Mouse (Mus musculus) kidney, embryonic 16.5 days (tissue): Measurements from ENCODE around the gene Fkbp2. TPM values are rescaled to one million over a fixed set of nuclear protein-coding genes. Genes with fewer than 3 reads are reported as not detected.

Experiments
- ATAC-seq: fragments of 200-750 bp; cut with Nextera tagmentation; 2 replicates; pipeline ENCODE4 v1.8.0; 2017; ENCODE audit warnings: moderate TSS enrichment; ENCODE audit not compliant: low FRiP score, low TSS enrichment
- H3K27ac ChIP-seq: fragments of 300-500 bp; sonication (generic); 2 replicates; pipeline ENCODE4 v1.5.1; 2014; ENCODE audit warnings: low read length
- H3K27me3 ChIP-seq: fragments of 300-500 bp; sonication (generic); 2 replicates; pipeline ENCODE4 v1.6.1; 2014; ENCODE audit warnings: low read length, control low read depth, mixed read lengths; ENCODE audit not compliant: insufficient read depth
- H3K36me3 ChIP-seq: fragments of 300-500 bp; sonication (generic); 2 replicates; pipeline ENCODE4 v1.6.1; 2014; ENCODE audit warnings: low read length, control low read depth, mixed read lengths; ENCODE audit not compliant: insufficient read depth
- H3K4me1 ChIP-seq: fragments of 300-500 bp; sonication (generic); 2 replicates; pipeline ENCODE4 v1.6.1; 2014; ENCODE audit warnings: low read length, control low read depth, mixed read lengths; ENCODE audit not compliant: insufficient read depth
- H3K4me2 ChIP-seq: fragments of 300-500 bp; sonication (generic); replicated peaks from 2 replicates; pipeline ENCODE4 v1.6.1; 2014; ENCODE audit warnings: low read depth, low read length
- H3K4me3 ChIP-seq: fragments of 300-500 bp; sonication (generic); 2 replicates; pipeline ENCODE4 v1.5.1; 2014; ENCODE audit warnings: mild to moderate bottlenecking, low read length
- H3K9ac ChIP-seq: fragments of 300-500 bp; sonication (generic); replicated peaks from 2 replicates; pipeline ENCODE4 v1.6.1; 2014; ENCODE audit warnings: low read length
- H3K9me3 ChIP-seq: fragments of 300-500 bp; sonication (generic); 2 replicates; pipeline ENCODE4 v1.6.1; 2016; ENCODE audit warnings: low read length, control low read depth
- WGBS: fragments of 180-500 bp; shearing (Covaris S2); extraction: QIAGEN DNeasy Blood & Tissue Kit; methylation state at CpG from one replicate; pipeline ENCODE4 v1.1.7; 2014; 5-methylcytosine and 5-hydroxymethylcytosine counted together
- polyA plus RNA-seq: library from polyadenylated mRNA; unstranded; fragments of >200 nt; fragmentation: Nextera tagmentation; extraction: Ambion mirVana; gene quantifications from 2 replicates; pipeline ENCODE4 v1.2.1, GENCODE M21; 2015

The Fkbp2 gene
- polyA plus RNA-seq = 139 and 150 TPM in 2 replicates

- WGBS = 2% methylated on average over 38 of the region's 38 CpGs
- Histone ChIP-seq H3K27me3 (no peaks in the 10 kb centered on the region), H3K9me3 (no peaks in the 10 kb centered on the region), H3K27ac (peak within 1 kb of the TSS; percentile 95), H3K9ac (peak within 1 kb of the TSS; percentile 88), H3K4me1 (peaks cover 41% of the 10 kb centered on the region), H3K4me2 (peak within 1 kb of the TSS; percentile 84), H3K4me3 (peak within 1 kb of the TSS; percentile 72), H3K36me3 (peaks cover 34% of the 10 kb centered on the region)
- peak; percentile 90 for ATAC-seq
Observed at GRCm38 (mm10) chr19:6980381-6981093, at the start of gene Fkbp2. Gene Fkbp2, minus strand, starts transcription at chr19:6980501.

- Histone ChIP-seq H3K27ac (no peak overlapping the region), H3K4me2 (no peak overlapping the region), H3K9me3 (no peaks in the 10 kb centered on the region), H3K4me1 (no peaks in the 10 kb centered on the region), H3K9ac (no peak overlapping the region), H3K36me3 (peaks cover 90% of the 10 kb centered on the region), H3K4me3 (no peak overlapping the region), H3K27me3 (no peaks in the 10 kb centered on the region)
- 96% methylated on average over 5 of the region's 5 CpGs for WGBS
- no peak for ATAC-seq
Observed at GRCm38 (mm10) chr19:7029531-7029930, 49.2 kb upstream of the Fkbp2 start.

- Histone ChIP-seq H3K27ac (no peak overlapping the region; the same call in 1 of the 2 replicates), H3K9me3 (no peaks in the 10 kb centered on the region), H3K4me2 (no peak overlapping the region), H3K4me1 (no peaks in the 10 kb centered on the region), H3K36me3 (peaks cover 51% of the 10 kb centered on the region), H3K27me3 (no peaks in the 10 kb centered on the region), H3K4me3 (no peak overlapping the region), H3K9ac (no peak overlapping the region)
- 43% methylated on average over 3 of the region's 3 CpGs for WGBS
- peak; percentile 57; the same call in 1 of the 2 replicates for ATAC-seq
Observed at GRCm38 (mm10) chr19:7020224-7020641, 39.9 kb upstream of the Fkbp2 start.

GRCm38 (mm10) chr19:7019191-7019590, 38.9 kb upstream of the Fkbp2 start, which contains the start of gene Fermt3:
Gene Fermt3, minus strand, starts transcription at chr19:7019469.
- ATAC-seq = no peak

GRCm38 (mm10) chr19:7018546-7018945, 38.2 kb upstream of the Fkbp2 start:
- H3K4me3 ChIP-seq = no peak overlapping the region
- 82% methylated on average over 11 of the region's 11 CpGs for WGBS
- H3K27ac ChIP-seq = no peak overlapping the region

More at GRCm38 (mm10) chr19:7019191-7019590, 38.9 kb upstream of the Fkbp2 start, which contains the start of gene Fermt3:
- no peak within 1 kb of the TSS for H3K4me2 ChIP-seq
- no peaks in the 10 kb centered on the region for H3K27me3 ChIP-seq
- H3K4me1 ChIP-seq = no peaks in the 10 kb centered on the region
- H3K27ac ChIP-seq = no peak within 1 kb of the TSS; the same call in 1 of the 2 replicates
- H3K9ac ChIP-seq = no peak within 1 kb of the TSS
- H3K36me3 ChIP-seq = peaks cover 41% of the 10 kb centered on the region
- no peak within 1 kb of the TSS for H3K4me3 ChIP-seq
- no peaks in the 10 kb centered on the region for H3K9me3 ChIP-seq
- 74% methylated on average over 5 of the region's 5 CpGs for WGBS

GRCm38 (mm10) chr19:7017541-7018457, 37.5 kb upstream of the Fkbp2 start:
- Histone ChIP-seq H3K27ac (no peak overlapping the region), H3K4me3 (no peak overlapping the region), H3K36me3 (peaks cover 31% of the 10 kb centered on the region), H3K9me3 (no peaks in the 10 kb centered on the region), H3K9ac (no peak overlapping the region), H3K4me2 (no peak overlapping the region), H3K27me3 (no peaks in the 10 kb centered on the region), H3K4me1 (no peaks in the 10 kb centered on the region)
- WGBS = 73% methylated on average over 12 of the region's 12 CpGs
- ATAC-seq = no peak

More at GRCm38 (mm10) chr19:7018546-7018945, 38.2 kb upstream of the Fkbp2 start:
- Histone ChIP-seq H3K36me3 (peaks cover 36% of the 10 kb centered on the region), H3K9me3 (no peaks in the 10 kb centered on the region), H3K9ac (no peak overlapping the region), H3K27me3 (no peaks in the 10 kb centered on the region), H3K4me1 (no peaks in the 10 kb centered on the region), H3K4me2 (no peak overlapping the region)
- no peak for ATAC-seq

- no peak overlapping the region for H3K4me3 ChIP-seq
- H3K9ac ChIP-seq = no peak overlapping the region
Observed at GRCm38 (mm10) chr19:7014481-7015135, 34.3 kb upstream of the Fkbp2 start.

GRCm38 (mm10) chr19:7013984-7014383, 33.7 kb upstream of the Fkbp2 start:
- no peak overlapping the region for H3K27ac ChIP-seq
- no peak overlapping the region for H3K4me2 ChIP-seq
- no peaks in the 10 kb centered on the region for H3K27me3 ChIP-seq
- no peaks in the 10 kb centered on the region for H3K9me3 ChIP-seq
- H3K36me3 ChIP-seq = no peaks in the 10 kb centered on the region
- no peak for ATAC-seq
- no peak overlapping the region for H3K4me3 ChIP-seq
- no peak overlapping the region for H3K9ac ChIP-seq
- H3K4me1 ChIP-seq = no peaks in the 10 kb centered on the region
- WGBS = 83% methylated on average over 9 of the region's 9 CpGs

More at GRCm38 (mm10) chr19:7014481-7015135, 34.3 kb upstream of the Fkbp2 start:
- Histone ChIP-seq H3K4me2 (no peak overlapping the region), H3K27me3 (no peaks in the 10 kb centered on the region), H3K4me1 (no peaks in the 10 kb centered on the region), H3K36me3 (peaks cover 2% of the 10 kb centered on the region; the same call in 1 of the 2 replicates), H3K27ac (no peak overlapping the region), H3K9me3 (no peaks in the 10 kb centered on the region)
- no peak for ATAC-seq
- WGBS = 92% methylated on average over 20 of the region's 20 CpGs

GRCm38 (mm10) chr19:7012426-7012825, 32.1 kb upstream of the Fkbp2 start:
- Histone ChIP-seq H3K4me2 (no peak overlapping the region), H3K4me3 (no peak overlapping the region), H3K36me3 (no peaks in the 10 kb centered on the region), H3K4me1 (no peaks in the 10 kb centered on the region), H3K27ac (no peak overlapping the region), H3K27me3 (no peaks in the 10 kb centered on the region), H3K9me3 (no peaks in the 10 kb centered on the region), H3K9ac (no peak overlapping the region)
- ATAC-seq = no peak
- 71% methylated on average over 4 of the region's 4 CpGs for WGBS
